Mouse (Mus musculus) hindbrain, postnatal 0 days (tissue): ENCODE data around the gene Snhg11. TPM values are rescaled to one million over a fixed set of nuclear protein-coding genes. Genes with fewer than 3 reads are reported as not detected.

ENCODE experiments used
- ATAC-seq: fragments of 200-750 bp; cut with Nextera tagmentation; 2 replicates; pipeline ENCODE4 v1.8.0; 2017; ENCODE audit warnings: mild to moderate bottlenecking, moderate TSS enrichment, moderate library complexity
- DNase-seq: peaks from one replicate; pipeline ENCODE4 v3.0.0-alpha.2; 2015; ENCODE audit warnings: low spot score
- H3K27ac ChIP-seq: fragments of 300-500 bp; sonication (generic); 2 replicates; pipeline ENCODE4 v1.5.1; 2014; ENCODE audit warnings: mild to moderate bottlenecking
- H3K27me3 ChIP-seq: fragments of 300-500 bp; sonication (generic); 2 replicates; pipeline ENCODE4 v1.6.1; 2014; ENCODE audit warnings: low read length, mixed read lengths; ENCODE audit not compliant: insufficient read depth
- H3K36me3 ChIP-seq: fragments of 300-500 bp; sonication (generic); 2 replicates; pipeline ENCODE4 v1.6.1; 2014; ENCODE audit warnings: low read length, mixed read lengths; ENCODE audit not compliant: insufficient read depth
- H3K4me1 ChIP-seq: fragments of 300-500 bp; sonication (generic); 2 replicates; pipeline ENCODE4 v1.6.1; 2014; ENCODE audit warnings: antibody characterized with exemption, low read length, mixed read lengths; ENCODE audit not compliant: insufficient read depth
- H3K4me2 ChIP-seq: fragments of 300-500 bp; sonication (generic); 2 replicates; pipeline ENCODE4 v1.6.1; 2014; ENCODE audit warnings: low read depth, mild to moderate bottlenecking, low read length, moderate library complexity, mixed read lengths
- H3K4me3 ChIP-seq: fragments of 300-500 bp; sonication (generic); 2 replicates; pipeline ENCODE4 v1.5.1; 2014; ENCODE audit warnings: low read length
- H3K9ac ChIP-seq: fragments of 300-500 bp; sonication (generic); replicated peaks from 2 replicates; pipeline ENCODE4 v1.6.1; 2014; ENCODE audit warnings: mild to moderate bottlenecking, low read length, moderate library complexity, mixed read lengths
- H3K9me3 ChIP-seq: fragments of 300-500 bp; sonication (generic); 2 replicates; pipeline ENCODE4 v1.6.1; 2016; ENCODE audit warnings: low read length, mixed read lengths
- CTCF ChIP-seq: IDR thresholded peaks from 2 replicates; pipeline ENCODE4 v1.5.1; 2016; ENCODE audit warnings: antibody characterized with exemption, control low read depth, low read depth
- WGBS: fragments of 180-500 bp; shearing (Covaris S2); extraction: QIAGEN DNeasy Blood & Tissue Kit; methylation state at CpG from one replicate; pipeline ENCODE4 v1.1.7; 2014; 5-methylcytosine and 5-hydroxymethylcytosine counted together
- polyA plus RNA-seq: library from polyadenylated mRNA; unstranded; fragments of >200 nt; fragmentation: Nextera tagmentation; extraction: Ambion mirVana; gene quantifications from 2 replicates; pipeline ENCODE4 v1.2.1, GENCODE M21; 2015
- total RNA-seq: library from RNA; depleted of rRNA; stranded (reverse); fragments of >200 nt; gene quantifications from 2 replicates; pipeline ENCODE4 v1.2.3, GENCODE M21; 2014

The Snhg11 gene
- total and polyA plus RNA-seq, 2 experiments from 2014 or later: 169 to 521 TPM

- DNase-seq (peak; percentile 96), ATAC-seq (peak; percentile 94)
- Histone ChIP-seq H3K36me3 (peaks cover 31% of the 10 kb centered on the region), H3K27me3 (no peaks in the 10 kb centered on the region), H3K4me1 (no peaks in the 10 kb centered on the region), H3K4me2 (peak overlapping the region; percentile 84), H3K9ac (peak overlapping the region; percentile 81), H3K4me3 (peak overlapping the region; percentile 71), H3K9me3 (no peaks in the 10 kb centered on the region), H3K27ac (peak overlapping the region; percentile 78)
- WGBS: under 1% methylated on average over 41 of the region's 41 CpGs
- peak; percentile 83 for TF ChIP-seq CTCF
Observed at GRCm38 (mm10) chr2:158360873-158361677, 14.4 kb upstream of the Snhg11 start.

- H3K27me3 ChIP-seq: no peaks in the 10 kb centered on the region
- TF ChIP-seq CTCF: peak; percentile 52
- H3K9ac ChIP-seq: no peak overlapping the region; the same call in 1 of the 2 replicates
- H3K4me2 ChIP-seq: peak overlapping the region; percentile 84; the same call in 1 of the 2 replicates
- H3K4me1 ChIP-seq: no peaks in the 10 kb centered on the region
- no peaks in the 10 kb centered on the region for H3K9me3 ChIP-seq
- peak; percentile 71 for ATAC-seq
- DNase-seq: no peak
- 38% methylated on average over 8 of the region's 8 CpGs for WGBS
- H3K36me3 ChIP-seq: peaks cover 24% of the 10 kb centered on the region
- H3K27ac ChIP-seq: peak overlapping the region; percentile 48; the same call in 1 of the 2 replicates
- no peak overlapping the region for H3K4me3 ChIP-seq
Observed at GRCm38 (mm10) chr2:158361678-158362320, 13.6 kb upstream of the Snhg11 start.

- no peak for ATAC-seq
- DNase-seq: no peak
- H3K36me3 ChIP-seq: peaks cover 4% of the 10 kb centered on the region
- no peak overlapping the region for H3K4me2 ChIP-seq
- no peaks in the 10 kb centered on the region for H3K9me3 ChIP-seq
- no peak overlapping the region for H3K9ac ChIP-seq
- no peak overlapping the region for H3K4me3 ChIP-seq
- no peaks in the 10 kb centered on the region for H3K4me1 ChIP-seq
- H3K27ac ChIP-seq: no peak overlapping the region
- no peak for TF ChIP-seq CTCF
- no peaks in the 10 kb centered on the region for H3K27me3 ChIP-seq
- 86% methylated on average over 4 of the region's 4 CpGs for WGBS
Observed at GRCm38 (mm10) chr2:158364175-158364574, 11.3 kb upstream of the Snhg11 start.

DNA sequence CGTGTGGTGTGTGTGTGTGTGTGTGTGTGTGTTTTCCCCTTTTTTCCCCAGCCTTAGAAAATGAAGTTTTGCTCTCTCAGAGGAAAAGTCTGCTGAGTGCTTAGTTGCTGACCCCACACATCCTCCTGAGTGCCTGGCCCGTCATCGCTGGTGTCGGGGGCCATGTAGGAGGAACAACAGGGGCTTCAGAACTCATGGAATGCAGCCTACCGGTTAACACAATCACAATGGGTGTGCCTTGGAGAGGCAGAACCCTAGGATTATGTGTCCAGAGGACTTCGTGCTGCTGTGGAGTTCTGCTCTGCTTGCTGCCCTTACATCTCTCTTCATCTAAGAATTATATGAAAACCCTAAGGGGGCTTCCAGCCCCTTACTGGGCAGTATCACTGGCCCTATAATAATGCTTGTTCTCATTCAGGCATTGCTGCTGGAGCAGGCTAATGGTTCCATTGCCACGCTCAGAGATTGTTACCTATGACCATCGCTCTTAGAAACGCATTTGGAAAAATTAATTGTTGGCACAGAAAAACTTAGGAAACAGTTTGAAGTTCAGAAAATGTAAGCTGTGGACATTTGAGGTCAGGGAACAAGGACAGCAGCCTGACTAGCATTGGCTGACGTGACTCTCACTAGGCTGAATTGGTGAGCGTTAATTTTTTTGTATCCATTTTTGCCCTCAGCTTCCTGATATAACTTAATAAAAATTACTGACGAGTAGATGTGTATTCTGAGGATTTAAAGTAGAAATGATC lies 10.2 kb upstream of the Snhg11 start:
- Histone ChIP-seq H3K4me2 (no peak overlapping the region), H3K4me1 (no peaks in the 10 kb centered on the region), H3K4me3 (no peak overlapping the region), H3K9me3 (no peaks in the 10 kb centered on the region), H3K36me3 (no peaks in the 10 kb centered on the region), H3K27ac (no peak overlapping the region), H3K9ac (no peak overlapping the region), H3K27me3 (no peaks in the 10 kb centered on the region)
- ATAC-seq (no peak), DNase-seq (no peak)
- TF ChIP-seq CTCF: no peak
- WGBS: 69% methylated on average over 12 of the region's 12 CpGs

GRCm38 (mm10) chr2:158367654-158368053 lies 7.8 kb upstream of the Snhg11 start:
- Histone ChIP-seq H3K4me3 (no peak overlapping the region), H3K9ac (no peak overlapping the region), H3K27me3 (no peaks in the 10 kb centered on the region), H3K9me3 (no peaks in the 10 kb centered on the region), H3K36me3 (no peaks in the 10 kb centered on the region), H3K4me2 (no peak overlapping the region), H3K4me1 (no peaks in the 10 kb centered on the region), H3K27ac (no peak overlapping the region)
- TF ChIP-seq CTCF: no peak
- ATAC-seq: no peak
- DNase-seq: no peak
- WGBS: 89% methylated on average over 5 of the region's 5 CpGs

GRCm38 (mm10) chr2:158368313-158368712 lies 7.1 kb upstream of the Snhg11 start:
- no peaks in the 10 kb centered on the region for H3K9me3 ChIP-seq
- DNase-seq (no peak), ATAC-seq (no peak)
- no peak overlapping the region for H3K9ac ChIP-seq
- no peak overlapping the region for H3K27ac ChIP-seq
- TF ChIP-seq CTCF: no peak
- H3K4me1 ChIP-seq: no peaks in the 10 kb centered on the region
- H3K27me3 ChIP-seq: no peaks in the 10 kb centered on the region
- H3K4me2 ChIP-seq: no peak overlapping the region
- WGBS: 90% methylated on average over 8 of the region's 8 CpGs
- no peak overlapping the region for H3K4me3 ChIP-seq
- no peaks in the 10 kb centered on the region for H3K36me3 ChIP-seq
